Mouse (Mus musculus) kidney, adult 2 months (tissue): ENCODE measurements at regions not wholly inside any gene's neighbourhood (a gene's known extent, or its start where the extent isn't known, plus 50 kb on each side); places are given as distances from the start of the nearest gene placed in this dataset.

Experiments used
- DNase-seq: peaks from one replicate; pipeline ENCODE4 v3.0.0; 2021
- H3K27ac ChIP-seq: fragments of 200-500 bp; 2 replicates; pipeline ENCODE4 v1.5.1; 2012; ENCODE audit warnings: low read depth, low read length, control low read depth, inconsistent platforms; ENCODE audit not compliant: insufficient read depth
- H3K27me3 ChIP-seq: fragments of 200-500 bp; replicated peaks from 2 replicates; pipeline ENCODE4 v1.6.1; 2012; ENCODE audit warnings: mild to moderate bottlenecking, moderate library complexity, low read length, inconsistent platforms; ENCODE audit not compliant: control insufficient read depth, insufficient read depth
- H3K36me3 ChIP-seq: fragments of 200-500 bp; 2 replicates; pipeline ENCODE4 v1.6.1; 2012; ENCODE audit warnings: mild to moderate bottlenecking, moderate library complexity, low read length, inconsistent platforms; ENCODE audit not compliant: control insufficient read depth, insufficient read depth
- H3K4me1 ChIP-seq: fragments of 200-500 bp; 2 replicates; pipeline ENCODE4 v1.6.1; 2011; ENCODE audit warnings: low read length; ENCODE audit not compliant: control insufficient read depth, insufficient read depth
- H3K4me3 ChIP-seq: fragments of 200-500 bp; 2 replicates; pipeline ENCODE4 v1.5.1; 2011; ENCODE audit warnings: mild to moderate bottlenecking, low read depth, low read length, control low read depth; ENCODE audit not compliant: insufficient read depth
- CTCF ChIP-seq: fragments of 200-500 bp; conservative IDR thresholded peaks from 2 replicates; pipeline ENCODE4 v1.5.1; 2011; ENCODE audit warnings: low read depth, mild to moderate bottlenecking, control low read depth, low read length, moderate library complexity, mixed read lengths; ENCODE audit not compliant: insufficient read depth, insufficient read length
- POLR2A ChIP-seq: fragments of 200-500 bp; IDR thresholded peaks from one replicate; pipeline ENCODE4 v1.6.1; 2011; ENCODE audit warnings: low read depth, low read length, control low read depth
- WGBS: fragments of 180-500 bp; shearing (Covaris S2); methylation state at CpG from one replicate; pipeline ENCODE4 v1.1.7; 2018; 5-methylcytosine and 5-hydroxymethylcytosine counted together

- no peaks in the 10 kb centered on the region for H3K36me3 ChIP-seq
- 79% methylated on average over 4 of the region's 4 CpGs for WGBS
- H3K27ac ChIP-seq, result no peak overlapping the region
- no peak overlapping the region for H3K4me3 ChIP-seq
- DNase-seq, result no peak
- TF ChIP-seq POLR2A (no peak), CTCF (no peak)
- no peaks in the 10 kb centered on the region for H3K27me3 ChIP-seq
- no peaks in the 10 kb centered on the region for H3K4me1 ChIP-seq
Observed at GRCm38 (mm10) chr16:64318796-64319493, 283.3 kb downstream of the Csnka2ip start.

- H3K4me3 ChIP-seq, result no peak overlapping the region
- TF ChIP-seq CTCF (no peak), POLR2A (no peak)
- no peaks in the 10 kb centered on the region for H3K4me1 ChIP-seq
- no peaks in the 10 kb centered on the region for H3K27me3 ChIP-seq
- H3K36me3 ChIP-seq, result no peaks in the 10 kb centered on the region
- DNase-seq, result no peak
- 67% methylated on average over 1 of the region's 1 CpGs for WGBS
- H3K27ac ChIP-seq, result no peak overlapping the region
Observed at GRCm38 (mm10) chr16:64316831-64317230, 285.4 kb downstream of the Csnka2ip start.

GRCm38 (mm10) chr16:64293507-64293906 lies 308.7 kb downstream of the Csnka2ip start:
- no peaks in the 10 kb centered on the region for H3K36me3 ChIP-seq
- no peaks in the 10 kb centered on the region for H3K27me3 ChIP-seq
- WGBS, result 89% methylated on average over 3 of the region's 3 CpGs
- H3K4me1 ChIP-seq, result no peaks in the 10 kb centered on the region
- no peak for TF ChIP-seq POLR2A
- TF ChIP-seq CTCF, result no peak
- H3K27ac ChIP-seq, result no peak overlapping the region
- DNase-seq, result no peak
- H3K4me3 ChIP-seq, result no peak overlapping the region

GRCm38 (mm10) chr16:64285306-64285705 lies 316.9 kb downstream of the Csnka2ip start:
- DNase-seq, result no peak
- Histone ChIP-seq H3K27me3 (no peaks in the 10 kb centered on the region), H3K4me3 (no peak overlapping the region), H3K4me1 (no peaks in the 10 kb centered on the region), H3K27ac (no peak overlapping the region), H3K36me3 (no peaks in the 10 kb centered on the region)
- TF ChIP-seq CTCF (no peak), POLR2A (no peak)
- WGBS, result 78% methylated on average over 1 of the region's 1 CpGs

- Histone ChIP-seq H3K4me3 (no peak overlapping the region), H3K27ac (no peak overlapping the region), H3K36me3 (no peaks in the 10 kb centered on the region), H3K4me1 (no peaks in the 10 kb centered on the region), H3K27me3 (no peaks in the 10 kb centered on the region)
- no peak for DNase-seq
- 88% methylated on average over 4 of the region's 4 CpGs for WGBS
- TF ChIP-seq CTCF (no peak), POLR2A (no peak)
Observed at GRCm38 (mm10) chr16:64275860-64276597, 326.2 kb downstream of the Csnka2ip start.

GRCm38 (mm10) chr16:64275420-64275819 lies 326.8 kb downstream of the Csnka2ip start:
- H3K27ac ChIP-seq, result no peak overlapping the region
- no peak for TF ChIP-seq CTCF
- no peak for TF ChIP-seq POLR2A
- no peak overlapping the region for H3K4me3 ChIP-seq
- no peaks in the 10 kb centered on the region for H3K27me3 ChIP-seq
- WGBS, result 58% methylated on average over 5 of the region's 5 CpGs
- no peaks in the 10 kb centered on the region for H3K36me3 ChIP-seq
- DNase-seq, result peak; percentile 1
- no peaks in the 10 kb centered on the region for H3K4me1 ChIP-seq

GRCm38 (mm10) chr16:64264960-64265736 lies 337.1 kb downstream of the Csnka2ip start:
- TF ChIP-seq CTCF (no peak), POLR2A (no peak)
- DNase-seq, result no peak
- Histone ChIP-seq H3K36me3 (no peaks in the 10 kb centered on the region), H3K4me3 (no peak overlapping the region), H3K27me3 (no peaks in the 10 kb centered on the region), H3K4me1 (no peaks in the 10 kb centered on the region), H3K27ac (no peak overlapping the region)
- WGBS, result 79% methylated on average over 11 of the region's 11 CpGs
